Mouse (Mus musculus): Measurements from ENCODE around the gene Ccn1.

- no peak for TF ChIP-seq CTCF (IDR thresholded peaks at IDR 0.05; ENCODE audit: borderline replicate concordance, control insufficient read depth, extremely low read depth, insufficient read depth, low read length, poor library complexity)
- no peak for TF ChIP-seq POLR2A (IDR thresholded peaks at IDR 0.05; ENCODE audit: control insufficient read depth, extremely low read depth, insufficient read depth, low read length, poor library complexity)
Measured at GRCm38 (mm10) chr3:145642861-145643260, 6.9 kb downstream of the Ccn1 start.

Measured in thymus, adult 2 months (tissue).